Mouse (Mus musculus) neural tube, embryonic 12.5 days (tissue): ENCODE results near the gene Svop. TPM values are rescaled to one million over a fixed set of nuclear protein-coding genes. Genes with fewer than 3 reads are reported as not detected.

ENCODE experiments used
- ATAC-seq: fragments of 200-750 bp; cut with Nextera tagmentation; 2 replicates; pipeline ENCODE4 v1.8.0; 2017; ENCODE audit warnings: low read depth, mild to moderate bottlenecking, moderate TSS enrichment, moderate library complexity; ENCODE audit not compliant: low FRiP score
- H3K27ac ChIP-seq: fragments of 300-500 bp; sonication (generic); 2 replicates; pipeline ENCODE4 v1.5.1; 2016
- H3K27me3 ChIP-seq: fragments of 300-500 bp; sonication (generic); replicated peaks from 2 replicates; pipeline ENCODE4 v1.6.1; 2016; ENCODE audit warnings: mild to moderate bottlenecking
- H3K36me3 ChIP-seq: fragments of 300-500 bp; sonication (generic); 2 replicates; pipeline ENCODE4 v1.6.1; 2016; ENCODE audit warnings: mild to moderate bottlenecking
- H3K4me1 ChIP-seq: fragments of 300-500 bp; sonication (generic); 2 replicates; pipeline ENCODE4 v1.6.1; 2016
- H3K4me2 ChIP-seq: fragments of 300-500 bp; sonication (generic); replicated peaks from 2 replicates; pipeline ENCODE4 v1.6.1; 2016; ENCODE audit warnings: mild to moderate bottlenecking
- H3K4me3 ChIP-seq: fragments of 300-500 bp; sonication (generic); 2 replicates; pipeline ENCODE4 v1.5.1; 2016
- H3K9ac ChIP-seq: fragments of 300-500 bp; sonication (generic); 2 replicates; pipeline ENCODE4 v1.6.1; 2016; ENCODE audit warnings: mild to moderate bottlenecking
- H3K9me3 ChIP-seq: fragments of 300-500 bp; sonication (generic); 2 replicates; pipeline ENCODE4 v1.6.1; 2016; ENCODE audit warnings: mild to moderate bottlenecking
- WGBS: fragments of 180-500 bp; shearing (Covaris S2); methylation state at CpG from one replicate; pipeline ENCODE4 v1.1.7; 2016; 5-methylcytosine and 5-hydroxymethylcytosine counted together
- polyA plus RNA-seq: library from polyadenylated mRNA; unstranded; fragments of >200 nt; fragmentation: Nextera tagmentation; extraction: Ambion mirVana; gene quantifications from 2 replicates; pipeline ENCODE4 v1.2.1, GENCODE M21; 2016

Gene Svop
- polyA plus RNA-seq, 1 experiment from 2014 or later, result 59.8 TPM

DNA sequence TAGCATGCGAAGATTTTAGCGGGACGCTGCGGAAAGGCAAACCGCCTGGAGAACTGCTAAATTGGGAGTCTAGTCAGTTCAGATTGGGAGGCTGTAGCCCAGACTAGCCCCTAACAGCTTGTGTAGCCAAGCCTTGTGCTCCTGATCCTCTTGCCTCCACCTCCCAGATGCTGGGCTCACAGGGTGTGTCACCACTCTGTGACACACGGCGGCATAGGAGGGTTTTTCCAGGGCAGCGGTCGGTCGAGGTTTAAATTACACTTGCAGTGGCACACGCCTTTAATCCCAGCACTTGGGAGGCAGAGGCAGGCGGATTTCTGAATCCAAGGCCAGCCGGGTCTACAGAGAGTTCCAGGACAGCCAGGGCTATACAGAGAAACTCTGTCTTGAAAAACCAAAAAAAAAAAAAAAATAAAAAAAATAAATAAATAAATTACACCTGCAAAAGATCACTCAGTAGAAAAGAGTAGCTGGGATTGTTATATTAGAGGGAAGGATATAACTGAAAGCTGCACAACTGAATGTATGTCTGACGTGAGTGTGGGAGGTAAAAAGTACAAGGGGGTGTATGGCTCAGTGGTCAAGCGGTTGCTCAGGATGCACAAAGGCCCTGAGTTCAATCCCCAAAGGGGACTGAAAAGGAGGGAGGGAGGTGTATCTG lies 38.3 kb upstream of the Svop start:
- H3K36me3 ChIP-seq, result peaks cover 7% of the 10 kb centered on the region; the same call in 1 of the 2 replicates
- H3K27ac ChIP-seq, result no peak overlapping the region
- whole genome bisulfite sequencing, result 80% methylated on average over 15 of the region's 15 CpGs
- peak overlapping the region; percentile 90 for H3K4me2 ChIP-seq
- peaks cover 15% of the 10 kb centered on the region for H3K4me1 ChIP-seq
- H3K27me3 ChIP-seq, result no peaks in the 10 kb centered on the region
- H3K9me3 ChIP-seq, result no peaks in the 10 kb centered on the region
- no peak for ATAC-seq
- peak overlapping the region; percentile 70; the same call in 1 of the 2 replicates for H3K4me3 ChIP-seq
- no peak overlapping the region for H3K9ac ChIP-seq

DNA sequence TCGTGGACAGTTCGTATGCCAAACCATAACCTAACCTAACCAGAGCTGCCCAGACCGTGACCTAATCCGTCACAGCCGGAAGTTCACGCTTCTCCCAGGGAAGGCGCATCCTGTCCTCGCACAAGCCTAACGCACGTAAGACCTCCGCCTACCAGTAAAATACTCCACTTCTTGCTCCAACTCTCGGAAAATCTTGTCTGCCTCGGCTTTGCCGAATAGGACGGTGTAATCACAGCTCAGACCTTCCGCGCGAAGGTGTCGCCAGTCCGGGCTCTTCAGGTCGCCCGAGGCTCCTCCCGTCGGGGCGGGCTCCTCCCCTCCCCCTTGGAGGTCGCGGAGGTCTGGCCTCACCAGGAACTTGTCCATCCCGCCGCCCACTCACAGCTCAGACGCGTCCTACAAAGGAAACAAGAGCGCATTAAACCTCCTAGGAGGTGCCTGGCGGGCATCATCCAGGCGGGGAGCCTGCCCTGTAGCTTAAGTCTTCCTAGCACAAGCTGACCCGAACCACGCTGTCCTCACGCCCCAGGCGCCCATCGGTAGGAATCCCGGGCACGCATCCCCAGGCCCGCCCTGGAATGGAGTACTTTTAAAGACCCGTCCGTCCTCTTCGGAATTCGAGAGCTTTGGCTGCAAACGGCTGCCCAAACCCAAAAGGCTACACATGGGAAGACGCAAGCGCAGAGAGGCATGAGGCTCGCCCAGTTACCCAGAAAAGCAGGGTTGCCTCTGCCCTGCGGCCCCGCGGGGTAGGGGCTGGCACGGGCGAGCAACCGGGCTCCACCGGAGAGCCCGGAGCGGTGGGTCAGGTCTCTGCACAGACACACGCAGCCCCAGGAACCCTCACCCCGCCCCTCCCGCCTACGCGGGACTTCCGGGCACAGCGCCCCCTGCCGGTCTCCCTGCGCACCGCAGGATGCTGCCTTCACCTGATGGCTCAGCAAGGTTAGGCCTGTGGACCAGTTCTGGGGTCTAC lies 36.3 kb upstream of the Svop start, which contains the start of gene Alkbh2:
Gene Alkbh2, minus strand, starts transcription at position 845 of the 976 bp plus-strand sequence.
- H3K27ac ChIP-seq, result peak within 1 kb of the TSS; percentile 21
- H3K36me3 ChIP-seq, result peaks cover 24% of the 10 kb centered on the region
- H3K27me3 ChIP-seq, result no peaks in the 10 kb centered on the region
- peak within 1 kb of the TSS; percentile 55 for H3K4me3 ChIP-seq
- ATAC-seq, result peak; percentile 41
- H3K9ac ChIP-seq, result peak within 1 kb of the TSS; percentile 68
- WGBS, result under 1% methylated on average over 68 of the region's 69 CpGs
- H3K9me3 ChIP-seq, result no peaks in the 10 kb centered on the region
- peak within 1 kb of the TSS; percentile 95 for H3K4me2 ChIP-seq
- peaks cover 15% of the 10 kb centered on the region for H3K4me1 ChIP-seq

DNA sequence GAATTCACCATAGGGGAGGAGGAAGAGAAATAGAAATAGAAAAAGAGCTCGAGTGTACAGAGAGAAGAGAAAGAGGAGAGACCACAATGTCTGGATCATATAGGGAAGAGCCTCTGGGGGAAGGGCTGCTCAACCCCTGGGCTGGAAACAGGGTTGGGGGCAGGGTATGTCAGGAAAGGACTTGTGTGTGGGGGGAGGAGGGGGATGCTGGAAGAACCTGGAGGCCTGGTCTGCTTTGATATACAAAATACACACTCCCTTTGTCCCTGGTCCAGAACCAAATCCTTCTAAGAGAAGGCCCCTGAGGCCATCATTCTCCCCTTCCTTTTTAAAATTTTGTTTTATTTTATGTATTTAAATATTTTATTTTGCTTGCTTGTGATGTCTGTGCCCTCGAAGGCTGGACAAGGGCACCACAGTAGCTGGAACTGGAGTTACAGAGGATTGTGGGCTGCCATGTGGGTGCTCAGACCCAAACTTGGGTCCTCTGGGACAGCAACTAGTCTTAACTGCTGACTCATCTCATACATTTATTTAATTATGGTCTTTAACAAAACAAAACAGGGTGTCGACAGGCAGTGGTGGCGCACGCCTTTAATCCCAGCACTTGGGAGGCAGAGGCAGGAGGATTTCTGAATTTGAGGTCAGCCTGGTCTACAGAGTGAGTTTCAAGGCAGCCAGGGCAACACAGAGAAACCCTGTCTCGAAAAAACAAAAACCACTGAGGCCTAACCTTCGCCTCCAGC lies 35.3 kb upstream of the Svop start:
- peaks cover 6% of the 10 kb centered on the region for H3K4me1 ChIP-seq
- peak overlapping the region; percentile 95 for H3K4me2 ChIP-seq
- H3K27me3 ChIP-seq, result no peaks in the 10 kb centered on the region
- no peak overlapping the region for H3K27ac ChIP-seq
- H3K36me3 ChIP-seq, result peaks cover 34% of the 10 kb centered on the region
- no peaks in the 10 kb centered on the region for H3K9me3 ChIP-seq
- 87% methylated on average over 7 of the region's 7 CpGs for WGBS
- no peak for ATAC-seq
- peak overlapping the region; percentile 68; the same call in 1 of the 2 replicates for H3K9ac ChIP-seq
- no peak overlapping the region; the same call in 1 of the 2 replicates for H3K4me3 ChIP-seq

DNA sequence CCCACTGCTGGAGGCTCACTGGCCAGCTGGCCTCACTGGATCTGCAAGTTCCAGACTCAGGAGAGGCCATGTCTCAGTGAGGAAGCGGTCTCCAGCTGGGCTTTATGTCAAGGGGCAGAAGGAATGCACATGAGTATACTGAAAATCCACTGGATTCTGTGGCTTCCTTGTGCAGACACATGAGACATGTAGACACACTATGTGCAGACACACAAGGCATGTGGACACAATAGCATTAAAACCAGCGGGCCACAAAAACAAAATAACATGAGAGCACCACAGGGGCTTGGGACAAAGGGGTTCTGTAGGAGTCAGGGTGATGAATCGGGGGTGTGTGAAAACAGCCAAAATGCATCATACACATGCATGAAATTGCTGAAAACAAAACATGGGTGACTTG lies 34.6 kb upstream of the Svop start:
- H3K36me3 ChIP-seq, result peaks cover 41% of the 10 kb centered on the region
- no peaks in the 10 kb centered on the region for H3K9me3 ChIP-seq
- no peak overlapping the region for H3K4me2 ChIP-seq
- ATAC-seq, result no peak
- H3K27me3 ChIP-seq, result no peaks in the 10 kb centered on the region
- no peak overlapping the region for H3K9ac ChIP-seq
- 90% methylated on average over 3 of the region's 3 CpGs for WGBS
- H3K27ac ChIP-seq, result no peak overlapping the region
- H3K4me1 ChIP-seq, result no peaks in the 10 kb centered on the region
- H3K4me3 ChIP-seq, result no peak overlapping the region

DNA sequence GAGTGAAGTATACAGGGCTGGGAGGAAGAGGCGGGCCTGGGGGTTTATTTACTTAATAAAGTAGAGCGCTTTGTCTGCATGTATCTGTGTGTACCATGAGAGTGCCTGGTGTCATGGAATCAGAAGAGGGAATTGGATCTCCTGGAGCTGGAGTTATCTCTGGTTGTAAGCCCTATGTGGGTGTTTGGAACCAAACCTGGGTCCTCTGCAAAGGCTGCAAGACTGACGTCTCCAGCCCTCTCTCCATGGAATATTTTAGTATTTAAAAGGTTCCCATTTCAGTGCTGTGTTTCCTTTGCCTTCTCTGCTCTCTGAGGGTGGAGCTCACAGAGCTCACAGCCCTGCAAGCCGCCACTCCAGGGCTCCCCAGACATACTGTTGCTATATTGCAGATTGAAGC lies 28.4 kb upstream of the Svop start:
- peaks cover 90% of the 10 kb centered on the region for H3K36me3 ChIP-seq
- no peak overlapping the region for H3K27ac ChIP-seq
- H3K9ac ChIP-seq, result no peak overlapping the region
- H3K27me3 ChIP-seq, result no peaks in the 10 kb centered on the region
- 89% methylated on average over 4 of the region's 4 CpGs for WGBS
- ATAC-seq, result no peak
- no peak overlapping the region for H3K4me2 ChIP-seq
- no peaks in the 10 kb centered on the region for H3K4me1 ChIP-seq
- H3K9me3 ChIP-seq, result no peaks in the 10 kb centered on the region
- H3K4me3 ChIP-seq, result no peak overlapping the region

DNA sequence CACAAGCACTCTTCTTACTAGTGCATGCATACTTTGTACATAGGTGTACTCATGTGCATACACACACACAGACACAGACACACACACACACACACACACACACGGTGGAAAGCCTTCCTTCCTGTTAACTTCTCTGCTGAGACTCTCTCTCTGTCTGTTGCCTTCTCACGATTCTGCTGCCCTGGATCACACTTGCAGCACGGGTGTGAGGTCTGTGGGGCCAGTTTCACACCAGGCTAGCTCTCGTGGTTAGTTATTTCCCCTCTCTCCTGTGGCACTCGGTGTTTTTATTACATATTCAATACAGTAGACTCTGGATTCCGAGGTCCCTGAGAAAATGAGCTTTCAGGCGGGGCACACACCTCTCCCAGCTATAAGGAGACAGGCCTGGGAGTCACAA lies 25.2 kb upstream of the Svop start:
- WGBS, result 85% methylated on average over 7 of the region's 7 CpGs
- H3K36me3 ChIP-seq, result peaks cover 91% of the 10 kb centered on the region

DNA sequence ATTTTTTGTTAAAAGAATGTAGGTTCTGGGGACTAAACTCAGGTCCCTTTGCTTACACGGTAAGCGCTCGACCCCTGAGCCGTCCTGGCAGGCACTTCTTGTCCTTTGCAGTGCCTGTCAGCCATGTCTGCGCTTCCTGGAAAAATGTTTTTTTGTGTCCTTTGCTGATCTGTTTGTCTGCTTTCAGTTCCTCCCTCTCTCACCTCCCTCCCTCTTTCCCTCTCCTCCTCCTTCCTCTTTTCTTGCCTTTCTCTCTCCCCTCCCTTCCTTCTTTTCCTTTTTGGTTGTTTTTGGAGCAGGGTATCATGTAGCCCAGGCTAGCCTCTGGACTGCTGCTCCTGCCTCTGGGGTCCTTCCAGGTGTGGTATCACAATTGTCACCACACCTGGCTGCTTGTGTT lies 23.7 kb upstream of the Svop start:
- 88% methylated on average over 5 of the region's 5 CpGs for WGBS
- no peaks in the 10 kb centered on the region for H3K27me3 ChIP-seq
- H3K9ac ChIP-seq, result no peak overlapping the region
- H3K4me3 ChIP-seq, result no peak overlapping the region
- H3K27ac ChIP-seq, result no peak overlapping the region
- H3K4me1 ChIP-seq, result no peaks in the 10 kb centered on the region
- no peaks in the 10 kb centered on the region for H3K9me3 ChIP-seq
- no peak overlapping the region for H3K4me2 ChIP-seq
- ATAC-seq, result no peak
- peaks cover 89% of the 10 kb centered on the region for H3K36me3 ChIP-seq

More for the DNA sequence above, 25.2 kb upstream of the Svop start:
- Histone ChIP-seq H3K27me3 (no peaks in the 10 kb centered on the region), H3K4me1 (no peaks in the 10 kb centered on the region), H3K4me3 (no peak overlapping the region), H3K27ac (no peak overlapping the region), H3K4me2 (no peak overlapping the region), H3K9me3 (no peaks in the 10 kb centered on the region), H3K9ac (no peak overlapping the region)
- no peak for ATAC-seq

DNA sequence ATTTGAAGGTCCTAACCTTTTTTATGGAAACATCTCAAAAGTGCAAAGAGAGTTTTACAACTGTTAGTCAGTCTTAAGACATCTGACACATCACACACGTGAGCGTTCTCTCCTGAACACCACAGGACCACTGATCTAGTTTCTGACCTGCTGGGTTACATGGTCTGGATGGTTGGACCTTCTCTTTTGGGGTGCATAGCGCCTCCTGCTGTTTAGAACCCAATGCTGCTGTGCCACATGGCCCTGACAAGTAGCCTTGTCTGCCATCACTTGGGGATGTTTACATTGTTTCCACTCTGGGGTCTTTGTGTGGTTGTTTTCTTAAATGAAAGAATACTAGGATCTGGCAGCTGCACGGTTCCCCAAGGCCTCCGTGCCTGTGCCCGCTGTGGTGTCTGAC lies 22.0 kb upstream of the Svop start:
- no peak for ATAC-seq
- whole genome bisulfite sequencing, result 84% methylated on average over 6 of the region's 6 CpGs
- H3K4me1 ChIP-seq, result no peaks in the 10 kb centered on the region
- peaks cover 89% of the 10 kb centered on the region for H3K36me3 ChIP-seq
- no peak overlapping the region for H3K9ac ChIP-seq
- H3K4me2 ChIP-seq, result no peak overlapping the region
- no peak overlapping the region for H3K27ac ChIP-seq
- H3K4me3 ChIP-seq, result no peak overlapping the region
- H3K9me3 ChIP-seq, result 0 out of 2 replicates have a peak, but pooled peaks cover 3% of the 10 kb centered on the region
- no peaks in the 10 kb centered on the region for H3K27me3 ChIP-seq

DNA sequence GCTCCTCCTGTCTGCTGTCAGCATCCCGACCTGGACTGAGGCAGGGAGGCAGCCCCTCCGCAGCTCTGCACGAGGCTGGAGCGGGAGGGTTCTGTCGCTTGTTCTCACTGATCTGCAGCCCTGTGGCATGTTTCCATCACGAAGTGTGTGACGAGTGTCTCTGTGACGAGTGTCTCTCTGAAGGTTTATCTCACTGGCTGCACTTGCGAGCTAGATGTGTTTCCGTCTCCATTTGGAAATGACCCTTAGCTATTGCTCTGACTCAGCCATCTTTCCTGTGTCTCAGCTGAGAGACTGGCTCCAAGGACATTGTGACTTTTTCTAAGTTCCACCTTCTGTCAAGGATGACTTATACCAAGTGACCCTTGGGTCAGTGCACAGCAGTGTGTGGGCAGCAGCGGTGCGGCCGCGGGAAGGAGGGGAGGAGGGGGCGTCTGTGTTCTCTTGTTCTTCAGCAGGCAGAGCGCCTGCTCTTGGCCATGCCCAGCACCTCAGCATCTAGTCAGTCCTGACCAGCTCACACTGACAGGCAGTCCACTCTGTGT lies 15.1 kb upstream of the Svop start:
- 0 out of 2 replicates have a peak, but pooled peaks cover 3% of the 10 kb centered on the region for H3K9me3 ChIP-seq
- no peak overlapping the region for H3K9ac ChIP-seq
- no peak for ATAC-seq
- no peak overlapping the region for H3K4me3 ChIP-seq
- H3K27me3 ChIP-seq, result no peaks in the 10 kb centered on the region
- no peak overlapping the region for H3K4me2 ChIP-seq
- H3K4me1 ChIP-seq, result no peaks in the 10 kb centered on the region
- peaks cover 79% of the 10 kb centered on the region for H3K36me3 ChIP-seq
- WGBS, result 79% methylated on average over 16 of the region's 16 CpGs
- H3K27ac ChIP-seq, result no peak overlapping the region

DNA sequence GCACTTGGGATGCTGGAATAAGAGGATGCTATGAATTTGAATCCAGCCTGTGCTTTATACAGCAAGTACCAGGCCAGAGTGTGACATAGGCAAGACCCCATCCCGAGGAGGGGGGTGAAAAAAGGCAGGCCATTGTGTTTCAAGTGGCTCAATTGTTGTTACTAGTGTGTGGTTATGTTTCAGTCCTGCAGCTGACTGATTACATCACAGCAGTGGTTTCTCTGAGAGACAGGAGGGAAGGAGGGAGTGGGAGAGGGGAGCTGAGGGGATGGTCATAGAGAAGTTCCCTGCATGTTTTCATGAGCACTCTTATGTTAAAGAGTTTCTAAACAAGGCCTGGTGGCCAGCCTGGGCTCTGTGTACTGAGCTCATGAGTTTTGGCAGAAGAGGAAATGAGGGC lies 11.4 kb upstream of the Svop start:
- peaks cover 42% of the 10 kb centered on the region for H3K36me3 ChIP-seq

DNA sequence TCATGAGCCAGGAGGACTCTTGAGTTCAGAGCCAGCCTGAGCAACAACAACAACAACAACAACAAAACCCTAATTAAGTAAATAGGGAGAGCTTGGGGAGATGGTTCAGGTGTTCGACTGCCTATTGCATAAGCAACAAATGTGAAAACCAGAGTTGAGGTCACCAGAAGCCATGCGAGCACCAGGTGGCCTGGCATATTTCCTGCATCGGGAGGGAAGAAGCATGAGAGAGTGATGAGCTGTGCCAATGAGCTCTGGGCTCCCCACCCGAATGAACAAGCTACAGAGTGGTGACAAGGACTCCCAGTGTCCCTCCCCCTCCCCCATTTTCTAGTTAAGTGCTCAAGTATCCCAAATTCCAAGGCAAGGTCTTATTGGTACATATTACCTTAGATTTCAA lies 10.5 kb upstream of the Svop start:
- no peak for ATAC-seq
- Histone ChIP-seq H3K27me3 (no peaks in the 10 kb centered on the region), H3K4me1 (peaks cover 12% of the 10 kb centered on the region), H3K36me3 (peaks cover 35% of the 10 kb centered on the region), H3K27ac (no peak overlapping the region), H3K4me3 (no peak overlapping the region), H3K4me2 (no peak overlapping the region), H3K9ac (no peak overlapping the region), H3K9me3 (no peaks in the 10 kb centered on the region)
- 86% methylated on average over 4 of the region's 4 CpGs for WGBS

More for the DNA sequence above, 11.4 kb upstream of the Svop start:
- H3K27me3 ChIP-seq, result no peaks in the 10 kb centered on the region
- no peak overlapping the region for H3K4me2 ChIP-seq
- H3K27ac ChIP-seq, result no peak overlapping the region
- 74% methylated on average over 1 of the region's 1 CpGs for WGBS
- ATAC-seq, result no peak
- no peak overlapping the region for H3K9ac ChIP-seq
- H3K9me3 ChIP-seq, result no peaks in the 10 kb centered on the region
- peaks cover 12% of the 10 kb centered on the region for H3K4me1 ChIP-seq
- no peak overlapping the region for H3K4me3 ChIP-seq
